Mouse (Mus musculus) leukemia stem cell, adult 10-12 weeks (primary cell): ENCODE data around the gene Tex29. TPM values are rescaled to one million over a fixed set of nuclear protein-coding genes. Genes with fewer than 3 reads are reported as not detected.

Experiments
- polyA plus RNA-seq: library from polyadenylated mRNA; stranded (reverse); fragments of >175 nt; gene quantifications from 2 replicates; pipeline ENCODE4 v1.2.3, GENCODE M21; 2012; ENCODE audit warnings: low replicate concordance

The Tex29 gene
- not detected in 2 replicates for polyA plus RNA-seq

GRCm38 (mm10) chr8:11840174-11840573, at the start of gene Tex29:
Tex29 (plus strand) TSS chr8:11840474.

Other genes starting within 250 kb of the Tex29 start
- gene Ankrd10, start 204.7 kb upstream of the Tex29 start, polyA plus RNA-seq: 18.6 and 31.3 TPM in 2 replicates
- gene 1700016D06Rik, start 139.4 kb upstream of the Tex29 start, polyA plus RNA-seq: not detected in 2 replicates
- gene Arhgef7, start 112.8 kb upstream of the Tex29 start, polyA plus RNA-seq: 22.8 and 37.0 TPM in 2 replicates